Mouse (Mus musculus): ENCODE results near the gene Ngef. TPM values are rescaled to one million over a fixed set of nuclear protein-coding genes. Genes with fewer than 3 reads are reported as not detected.

Gene Ngef
- polyA plus RNA-seq, 1 experiment, result 7.2 TPM

DNA sequence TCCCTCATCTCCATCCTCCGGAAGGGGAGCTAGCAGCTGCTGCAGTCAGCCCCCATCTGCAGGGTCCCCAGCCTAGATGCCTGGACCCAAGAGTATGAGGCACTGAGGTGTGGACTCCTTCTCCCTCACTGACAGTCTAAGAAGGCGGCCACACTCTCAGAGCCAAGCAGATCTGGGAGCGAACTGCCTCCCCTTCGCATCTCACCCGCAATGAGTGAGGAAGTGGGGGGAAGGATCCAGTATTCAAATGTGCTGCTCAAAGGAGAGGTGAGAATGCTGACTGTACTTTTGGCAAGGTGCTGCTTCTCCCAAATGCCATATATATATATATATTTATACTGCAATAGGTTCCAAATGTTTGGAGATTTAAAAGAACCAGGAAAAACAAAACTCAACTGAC, 29.7 kb upstream of the Ngef start:
- 91% methylated on average over 5 of the region's 5 CpGs for WGBS

DNA sequence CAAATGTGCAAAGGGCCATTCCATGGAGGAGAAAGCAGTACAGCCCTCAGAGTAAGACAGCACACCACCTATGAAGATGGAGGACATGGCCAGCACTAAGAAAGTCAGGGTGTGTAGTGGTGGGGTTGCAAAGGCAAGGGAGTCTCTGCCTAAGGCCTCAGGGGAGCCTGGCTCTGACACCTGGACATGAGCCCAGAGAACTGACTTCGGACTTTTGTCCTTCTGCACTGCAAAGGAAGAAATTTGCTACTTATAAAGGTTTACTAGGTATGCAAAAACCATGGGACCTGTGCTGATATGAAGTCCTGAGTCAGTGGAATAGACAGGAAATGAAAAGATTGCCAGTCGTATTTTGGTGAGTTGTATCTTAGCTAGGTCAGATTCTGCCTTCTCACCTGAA, 28.1 kb upstream of the Ngef start:
- WGBS, result 70% methylated on average over 2 of the region's 2 CpGs
- DNase-seq, result no peak
- no peak overlapping the region for H3K4me3 ChIP-seq (replicated peaks; ENCODE audit: extremely low read depth, low read depth, low read length)
- H3K4me1 ChIP-seq (ENCODE audit: control insufficient read depth, insufficient read depth, low read length), result no peaks in the 10 kb centered on the region
- TF ChIP-seq CTCF (IDR thresholded peaks at IDR 0.05; ENCODE audit: insufficient read depth, low read length) (no peak), POLR2A (IDR thresholded peaks at IDR 0.05; ENCODE audit: borderline replicate concordance, extremely low read depth, low read depth, low read length) (no peak)

More for the DNA sequence above, 29.7 kb upstream of the Ngef start:
- H3K4me3 ChIP-seq (replicated peaks; ENCODE audit: extremely low read depth, low read depth, low read length), result no peak overlapping the region
- no peaks in the 10 kb centered on the region for H3K4me1 ChIP-seq (ENCODE audit: control insufficient read depth, insufficient read depth, low read length)
- DNase-seq, result no peak
- TF ChIP-seq CTCF (IDR thresholded peaks at IDR 0.05; ENCODE audit: insufficient read depth, low read length), result no peak
- no peak for TF ChIP-seq POLR2A (IDR thresholded peaks at IDR 0.05; ENCODE audit: borderline replicate concordance, extremely low read depth, low read depth, low read length)

DNA sequence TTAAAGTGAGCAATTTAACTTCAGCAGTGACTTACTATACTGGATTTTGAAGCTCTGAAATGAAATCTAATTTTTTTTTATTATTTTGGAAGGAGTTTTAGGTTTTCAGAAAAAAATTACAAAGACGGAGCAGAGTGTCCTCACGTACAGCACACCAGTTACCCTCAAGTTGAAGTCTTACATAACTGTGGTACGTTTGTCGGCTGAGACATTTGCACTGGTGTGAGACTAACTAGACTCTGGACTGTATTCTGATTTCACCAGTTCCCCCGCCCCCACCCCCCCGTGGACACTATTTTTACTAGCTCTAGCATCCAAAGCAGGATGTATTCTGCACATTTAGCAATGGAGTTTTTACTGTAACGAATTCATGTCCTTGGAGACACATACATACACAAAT, 26.9 kb upstream of the Ngef start:
- no peaks in the 10 kb centered on the region for H3K4me1 ChIP-seq (ENCODE audit: control insufficient read depth, insufficient read depth, low read length)
- DNase-seq, result no peak
- no peak for TF ChIP-seq CTCF (IDR thresholded peaks at IDR 0.05; ENCODE audit: insufficient read depth, low read length)
- TF ChIP-seq POLR2A (IDR thresholded peaks at IDR 0.05; ENCODE audit: borderline replicate concordance, extremely low read depth, low read depth, low read length), result no peak
- WGBS, result 72% methylated on average over 7 of the region's 7 CpGs
- no peak overlapping the region for H3K4me3 ChIP-seq (replicated peaks; ENCODE audit: extremely low read depth, low read depth, low read length)

DNA sequence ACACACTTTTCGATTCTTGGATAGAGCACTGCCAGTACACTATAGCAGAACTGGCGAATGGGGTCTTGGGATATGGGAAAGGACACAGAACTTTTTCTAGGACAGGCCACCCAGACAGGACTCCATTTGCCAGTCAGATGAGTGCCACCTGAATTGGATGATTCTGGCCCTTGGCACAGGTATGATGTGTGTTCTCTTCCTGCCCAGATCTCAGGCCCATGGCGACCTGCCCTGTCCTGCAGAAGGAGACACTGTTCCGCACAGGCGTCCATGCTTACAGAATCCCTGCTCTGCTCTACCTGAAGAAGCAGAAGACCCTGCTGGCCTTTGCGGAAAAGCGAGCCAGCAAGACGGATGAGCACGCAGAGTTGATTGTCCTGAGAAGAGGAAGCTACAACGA, 21.0 kb upstream of the Ngef start:
- TF ChIP-seq CTCF (IDR thresholded peaks at IDR 0.05; ENCODE audit: insufficient read depth, low read length), result no peak
- H3K4me3 ChIP-seq (replicated peaks; ENCODE audit: extremely low read depth, low read depth, low read length), result no peak overlapping the region
- H3K4me1 ChIP-seq (ENCODE audit: control insufficient read depth, insufficient read depth, low read length), result no peaks in the 10 kb centered on the region
- no peak for DNase-seq
- WGBS, result 91% methylated on average over 10 of the region's 10 CpGs

DNA sequence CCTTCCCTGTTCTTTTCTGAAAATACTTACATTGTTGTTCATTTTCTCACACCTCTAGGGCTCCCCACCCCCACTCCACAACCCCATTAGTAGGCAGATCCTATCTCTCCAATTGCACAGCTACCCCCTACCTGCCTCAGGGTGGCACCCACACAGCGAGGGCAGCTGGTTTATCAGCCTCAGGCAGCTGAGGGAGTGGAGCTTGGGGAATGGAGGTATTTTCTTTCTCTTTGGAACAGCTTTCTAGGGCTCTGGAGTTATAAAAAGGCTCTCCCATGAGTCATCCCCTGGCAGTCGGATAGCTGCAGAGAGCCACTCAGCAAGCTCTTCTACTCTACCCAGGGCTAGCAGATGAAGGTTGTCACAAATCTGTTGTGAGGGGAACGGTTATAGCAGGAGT, 20.6 kb upstream of the Ngef start:
- 51% methylated on average over 3 of the region's 3 CpGs for WGBS

DNA sequence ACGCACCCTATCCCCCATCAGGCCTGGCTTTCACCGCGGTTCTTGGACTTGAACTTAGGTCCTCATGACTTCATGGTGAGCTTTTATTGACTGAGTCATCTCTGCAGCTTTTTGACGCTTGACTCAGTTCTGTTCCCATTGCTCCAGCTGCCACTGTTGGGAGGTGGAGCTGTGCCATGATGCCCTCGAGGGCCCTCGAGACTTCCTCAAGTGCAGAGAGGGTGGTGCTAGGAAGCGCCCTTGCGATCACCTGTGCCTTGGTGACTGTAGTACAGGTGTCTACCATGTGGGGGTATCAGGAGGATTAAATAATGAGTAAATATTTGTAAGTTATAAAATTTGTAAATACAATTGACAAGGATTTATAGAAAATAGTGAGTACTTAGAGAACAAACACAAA, 16.3 kb upstream of the Ngef start:
- Histone ChIP-seq H3K4me3 (replicated peaks; ENCODE audit: extremely low read depth, low read depth, low read length) (no peak overlapping the region), H3K4me1 (ENCODE audit: control insufficient read depth, insufficient read depth, low read length) (no peaks in the 10 kb centered on the region)
- peak; percentile 49 for DNase-seq
- 65% methylated on average over 8 of the region's 8 CpGs for WGBS
- no peak for TF ChIP-seq CTCF (IDR thresholded peaks at IDR 0.05; ENCODE audit: insufficient read depth, low read length)
- no peak for TF ChIP-seq POLR2A (IDR thresholded peaks at IDR 0.05; ENCODE audit: borderline replicate concordance, extremely low read depth, low read depth, low read length)

More for the DNA sequence above, 20.6 kb upstream of the Ngef start:
- DNase-seq, result no peak
- Histone ChIP-seq H3K4me3 (replicated peaks; ENCODE audit: extremely low read depth, low read depth, low read length) (no peak overlapping the region), H3K4me1 (ENCODE audit: control insufficient read depth, insufficient read depth, low read length) (no peaks in the 10 kb centered on the region)
- no peak for TF ChIP-seq POLR2A (IDR thresholded peaks at IDR 0.05; ENCODE audit: borderline replicate concordance, extremely low read depth, low read depth, low read length)
- TF ChIP-seq CTCF (IDR thresholded peaks at IDR 0.05; ENCODE audit: insufficient read depth, low read length), result no peak

DNA sequence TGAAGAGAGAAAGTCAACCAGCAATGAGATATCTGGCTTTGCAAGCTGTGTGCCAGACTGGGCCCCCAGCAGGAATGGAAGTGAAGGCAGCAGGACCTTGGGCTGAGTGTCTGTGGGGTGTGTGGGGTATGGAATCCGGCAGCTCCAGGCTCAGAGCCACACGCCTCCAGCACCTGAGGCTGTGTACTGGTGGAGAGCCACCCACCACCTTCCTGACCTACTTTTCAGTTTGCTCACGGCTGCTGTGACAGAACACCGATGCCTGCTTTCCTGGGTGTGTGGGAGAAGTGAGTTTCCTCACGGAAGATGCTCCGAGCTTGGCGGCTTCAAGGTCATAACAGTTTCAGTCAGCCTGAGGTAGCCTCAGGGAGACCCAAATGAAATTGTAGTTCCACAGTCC, 15.5 kb upstream of the Ngef start:
- H3K4me1 ChIP-seq (ENCODE audit: control insufficient read depth, insufficient read depth, low read length), result no peaks in the 10 kb centered on the region
- no peak overlapping the region for H3K4me3 ChIP-seq (replicated peaks; ENCODE audit: extremely low read depth, low read depth, low read length)
- 84% methylated on average over 7 of the region's 7 CpGs for WGBS
- no peak for DNase-seq
- no peak for TF ChIP-seq CTCF (IDR thresholded peaks at IDR 0.05; ENCODE audit: insufficient read depth, low read length)
- TF ChIP-seq POLR2A (IDR thresholded peaks at IDR 0.05; ENCODE audit: borderline replicate concordance, extremely low read depth, low read depth, low read length), result no peak

DNA sequence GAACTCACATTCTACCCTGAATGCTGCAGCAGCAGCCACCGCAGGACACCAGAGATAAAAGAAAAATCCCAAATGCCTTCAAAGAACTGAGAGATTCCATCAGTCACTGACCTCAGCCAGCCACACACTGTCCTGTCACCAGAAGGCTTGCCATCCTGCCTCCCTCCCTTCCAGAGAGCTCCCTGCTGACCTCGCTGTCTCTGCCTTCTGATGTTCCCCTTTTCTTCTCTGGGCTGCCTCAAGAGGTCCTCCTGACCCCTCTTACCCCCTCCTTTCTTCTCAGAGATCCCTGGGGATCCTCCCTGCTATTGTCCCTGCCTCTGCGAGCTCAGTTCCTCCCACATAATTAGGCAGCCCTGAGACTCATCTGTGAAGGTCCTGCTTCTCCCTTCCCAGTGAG, 7.2 kb upstream of the Ngef start:
- 54% methylated on average over 3 of the region's 3 CpGs for WGBS
- no peak for TF ChIP-seq POLR2A (IDR thresholded peaks at IDR 0.05; ENCODE audit: borderline replicate concordance, extremely low read depth, low read depth, low read length)
- TF ChIP-seq CTCF (IDR thresholded peaks at IDR 0.05; ENCODE audit: insufficient read depth, low read length), result no peak
- Histone ChIP-seq H3K4me1 (ENCODE audit: control insufficient read depth, insufficient read depth, low read length) (no peaks in the 10 kb centered on the region), H3K4me3 (replicated peaks; ENCODE audit: extremely low read depth, low read depth, low read length) (no peak overlapping the region)
- DNase-seq, result no peak

DNA sequence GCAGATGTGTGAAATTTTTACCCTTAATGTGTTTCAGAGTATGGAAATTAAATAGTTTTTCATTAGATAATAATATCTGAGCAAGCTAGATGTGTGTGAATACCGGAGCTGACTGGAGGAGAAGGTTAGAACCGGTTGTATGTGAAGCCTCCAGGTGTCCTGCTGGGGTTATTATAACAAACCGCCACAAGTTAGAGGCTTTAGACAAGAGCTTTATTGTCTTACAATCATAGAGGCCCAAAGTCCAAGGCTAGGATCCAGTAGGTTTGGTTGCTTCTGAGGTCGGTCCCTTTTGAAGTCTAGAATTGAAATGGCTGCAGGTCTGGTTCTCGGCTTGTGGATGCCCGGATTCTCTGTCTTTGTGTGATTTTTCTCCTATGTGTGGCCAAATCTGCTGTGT, 5.3 kb upstream of the Ngef start:
- peaks cover 6% of the 10 kb centered on the region for H3K4me1 ChIP-seq (ENCODE audit: control insufficient read depth, insufficient read depth, low read length)
- H3K4me3 ChIP-seq (replicated peaks; ENCODE audit: extremely low read depth, low read depth, low read length), result no peak overlapping the region
- TF ChIP-seq POLR2A (IDR thresholded peaks at IDR 0.05; ENCODE audit: borderline replicate concordance, extremely low read depth, low read depth, low read length), result no peak
- no peak for TF ChIP-seq CTCF (IDR thresholded peaks at IDR 0.05; ENCODE audit: insufficient read depth, low read length)
- WGBS, result 94% methylated on average over 6 of the region's 6 CpGs
- DNase-seq, result no peak

DNA sequence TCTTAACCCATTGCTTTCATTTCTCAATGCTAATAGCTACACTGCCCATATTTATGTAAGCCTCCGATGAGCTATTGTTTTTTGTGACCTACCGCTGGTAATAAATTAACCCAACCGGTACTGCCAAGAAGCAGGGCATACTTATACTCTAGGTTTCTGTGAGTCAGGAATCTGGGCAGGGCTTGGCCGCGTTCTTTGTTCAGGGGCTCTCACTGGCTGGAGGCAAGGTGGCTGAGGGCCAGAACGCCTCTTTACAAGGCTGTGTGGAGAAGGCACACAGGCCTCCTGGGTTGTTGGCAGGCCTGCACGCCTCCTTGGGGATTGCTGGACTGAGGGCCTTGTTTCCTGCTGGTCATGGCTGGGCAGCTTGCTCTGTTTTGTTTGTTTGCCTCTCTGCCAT, 1.1 kb upstream of the Ngef start:
- 26% methylated on average over 7 of the region's 7 CpGs for WGBS
- Histone ChIP-seq H3K4me1 (ENCODE audit: control insufficient read depth, insufficient read depth, low read length) (peaks cover 6% of the 10 kb centered on the region), H3K4me3 (replicated peaks; ENCODE audit: extremely low read depth, low read depth, low read length) (no peak overlapping the region)
- DNase-seq, result peak; percentile 76
- TF ChIP-seq POLR2A (IDR thresholded peaks at IDR 0.05; ENCODE audit: borderline replicate concordance, extremely low read depth, low read depth, low read length) (no peak; the same call in 1 of the 2 replicates), CTCF (IDR thresholded peaks at IDR 0.05; ENCODE audit: insufficient read depth, low read length) (no peak)

DNA sequence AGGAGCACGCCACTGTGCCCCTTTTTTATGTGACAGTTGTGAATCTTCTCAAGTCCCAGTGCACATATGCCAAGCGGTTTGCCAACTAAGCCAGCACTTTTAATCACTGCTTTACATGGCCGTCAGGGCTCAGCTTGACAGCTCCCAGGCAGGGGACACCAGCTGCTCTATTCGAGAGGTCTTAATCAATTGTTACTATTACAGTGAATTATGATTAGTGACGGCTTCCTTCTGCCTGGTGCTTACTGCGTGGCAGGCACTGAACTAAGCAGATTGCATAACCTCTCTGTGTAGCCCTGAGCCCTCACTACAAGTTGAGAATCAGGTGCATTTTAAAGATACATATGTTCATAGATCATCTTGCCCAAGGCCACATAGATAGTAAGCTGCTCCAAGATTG, 683 bp upstream of the Ngef start:
- 54% methylated on average over 6 of the region's 6 CpGs for WGBS
- peaks cover 6% of the 10 kb centered on the region for H3K4me1 ChIP-seq (ENCODE audit: control insufficient read depth, insufficient read depth, low read length)
- TF ChIP-seq POLR2A (IDR thresholded peaks at IDR 0.05; ENCODE audit: borderline replicate concordance, extremely low read depth, low read depth, low read length), result no peak
- TF ChIP-seq CTCF (IDR thresholded peaks at IDR 0.05; ENCODE audit: insufficient read depth, low read length), result no peak
- H3K4me3 ChIP-seq (replicated peaks; ENCODE audit: extremely low read depth, low read depth, low read length), result no peak overlapping the region
- no peak for DNase-seq
